Mouse (Mus musculus): ENCODE results near the gene Dqx1. TPM values are rescaled to one million over a fixed set of nuclear protein-coding genes. Genes with fewer than 3 reads are reported as not detected.

Gene Dqx1
- polyA plus RNA-seq (2012; rRNA removed) = 0.84 and 0.85 TPM in 2 replicates

GRCm38 (mm10) chr6:83057790-83058189 lies at the start of gene Dqx1:
TSS of gene Dqx1 (plus strand) at chr6:83057844.
- H3K27ac ChIP-seq (ENCODE audit: control insufficient read depth, insufficient read depth, low read depth, low read length) = no peak within 1 kb of the TSS
- H3K4me3 ChIP-seq (ENCODE audit: control insufficient read depth, low read depth, low read length) = no peak within 1 kb of the TSS
- peaks cover 12% of the 10 kb centered on the region for H3K4me1 ChIP-seq (ENCODE audit: control insufficient read depth, insufficient read depth, low read length)
- no peaks in the 10 kb centered on the region for H3K36me3 ChIP-seq (ENCODE audit: control insufficient read depth, insufficient read depth, low read length)
- H3K27me3 ChIP-seq (ENCODE audit: control insufficient read depth, insufficient read depth, low read length) = no peaks in the 10 kb centered on the region
- TF ChIP-seq POLR2A (IDR thresholded peaks at IDR 0.05; ENCODE audit: control insufficient read depth, low read depth, low read length) (no peak), CTCF (IDR thresholded peaks at IDR 0.05; ENCODE audit: control insufficient read depth, insufficient read depth, insufficient replicate concordance, low read depth, low read length) (no peak)

GRCm38 (mm10) chr6:83008659-83009058 lies 49.0 kb upstream of the Dqx1 start:
- Histone ChIP-seq H3K4me3 (ENCODE audit: control insufficient read depth, low read depth, low read length) (no peak overlapping the region), H3K27ac (ENCODE audit: control insufficient read depth, insufficient read depth, low read depth, low read length) (no peak overlapping the region), H3K36me3 (ENCODE audit: control insufficient read depth, insufficient read depth, low read length) (no peaks in the 10 kb centered on the region), H3K4me1 (ENCODE audit: control insufficient read depth, insufficient read depth, low read length) (no peaks in the 10 kb centered on the region), H3K27me3 (ENCODE audit: control insufficient read depth, insufficient read depth, low read length) (no peaks in the 10 kb centered on the region)
- no peak for TF ChIP-seq POLR2A (IDR thresholded peaks at IDR 0.05; ENCODE audit: control insufficient read depth, low read depth, low read length)
- TF ChIP-seq CTCF (IDR thresholded peaks at IDR 0.05; ENCODE audit: control insufficient read depth, insufficient read depth, insufficient replicate concordance, low read depth, low read length) = no peak

GRCm38 (mm10) chr6:83010010-83010409 lies 47.6 kb upstream of the Dqx1 start:
- Histone ChIP-seq H3K36me3 (ENCODE audit: control insufficient read depth, insufficient read depth, low read length) (no peaks in the 10 kb centered on the region), H3K4me1 (ENCODE audit: control insufficient read depth, insufficient read depth, low read length) (no peaks in the 10 kb centered on the region), H3K27ac (ENCODE audit: control insufficient read depth, insufficient read depth, low read depth, low read length) (no peak overlapping the region), H3K27me3 (ENCODE audit: control insufficient read depth, insufficient read depth, low read length) (no peaks in the 10 kb centered on the region), H3K4me3 (ENCODE audit: control insufficient read depth, low read depth, low read length) (no peak overlapping the region)
- TF ChIP-seq POLR2A (IDR thresholded peaks at IDR 0.05; ENCODE audit: control insufficient read depth, low read depth, low read length) (no peak), CTCF (IDR thresholded peaks at IDR 0.05; ENCODE audit: control insufficient read depth, insufficient read depth, insufficient replicate concordance, low read depth, low read length) (no peak)

- no peak for TF ChIP-seq POLR2A (IDR thresholded peaks at IDR 0.05; ENCODE audit: control insufficient read depth, low read depth, low read length)
- no peak for TF ChIP-seq CTCF (IDR thresholded peaks at IDR 0.05; ENCODE audit: control insufficient read depth, insufficient read depth, insufficient replicate concordance, low read depth, low read length)
These were observed 46.4 kb upstream of the Dqx1 start for GRCm38 (mm10) chr6:83011255-83011654.

GRCm38 (mm10) chr6:83011756-83012155 lies 45.9 kb upstream of the Dqx1 start:
- Histone ChIP-seq H3K36me3 (ENCODE audit: control insufficient read depth, insufficient read depth, low read length) (no peaks in the 10 kb centered on the region), H3K27ac (ENCODE audit: control insufficient read depth, insufficient read depth, low read depth, low read length) (no peak overlapping the region), H3K4me3 (ENCODE audit: control insufficient read depth, low read depth, low read length) (no peak overlapping the region), H3K4me1 (ENCODE audit: control insufficient read depth, insufficient read depth, low read length) (no peaks in the 10 kb centered on the region), H3K27me3 (ENCODE audit: control insufficient read depth, insufficient read depth, low read length) (no peaks in the 10 kb centered on the region)
- no peak for TF ChIP-seq CTCF (IDR thresholded peaks at IDR 0.05; ENCODE audit: control insufficient read depth, insufficient read depth, insufficient replicate concordance, low read depth, low read length)
- no peak for TF ChIP-seq POLR2A (IDR thresholded peaks at IDR 0.05; ENCODE audit: control insufficient read depth, low read depth, low read length)

More at GRCm38 (mm10) chr6:83011255-83011654, 46.4 kb upstream of the Dqx1 start:
- no peaks in the 10 kb centered on the region for H3K36me3 ChIP-seq (ENCODE audit: control insufficient read depth, insufficient read depth, low read length)
- H3K27ac ChIP-seq (ENCODE audit: control insufficient read depth, insufficient read depth, low read depth, low read length) = no peak overlapping the region
- H3K27me3 ChIP-seq (ENCODE audit: control insufficient read depth, insufficient read depth, low read length) = no peaks in the 10 kb centered on the region
- no peak overlapping the region for H3K4me3 ChIP-seq (ENCODE audit: control insufficient read depth, low read depth, low read length)
- no peaks in the 10 kb centered on the region for H3K4me1 ChIP-seq (ENCODE audit: control insufficient read depth, insufficient read depth, low read length)

GRCm38 (mm10) chr6:83013444-83013843 lies 44.2 kb upstream of the Dqx1 start:
- TF ChIP-seq CTCF (IDR thresholded peaks at IDR 0.05; ENCODE audit: control insufficient read depth, insufficient read depth, insufficient replicate concordance, low read depth, low read length) (no peak), POLR2A (IDR thresholded peaks at IDR 0.05; ENCODE audit: control insufficient read depth, low read depth, low read length) (no peak)
- H3K36me3 ChIP-seq (ENCODE audit: control insufficient read depth, insufficient read depth, low read length) = no peaks in the 10 kb centered on the region
- no peaks in the 10 kb centered on the region for H3K4me1 ChIP-seq (ENCODE audit: control insufficient read depth, insufficient read depth, low read length)
- H3K27ac ChIP-seq (ENCODE audit: control insufficient read depth, insufficient read depth, low read depth, low read length) = no peak overlapping the region; the same call in 1 of the 2 replicates
- no peak overlapping the region for H3K4me3 ChIP-seq (ENCODE audit: control insufficient read depth, low read depth, low read length)
- no peaks in the 10 kb centered on the region for H3K27me3 ChIP-seq (ENCODE audit: control insufficient read depth, insufficient read depth, low read length)

- H3K27ac ChIP-seq (ENCODE audit: control insufficient read depth, insufficient read depth, low read depth, low read length) = no peak overlapping the region
- TF ChIP-seq CTCF (IDR thresholded peaks at IDR 0.05; ENCODE audit: control insufficient read depth, insufficient read depth, insufficient replicate concordance, low read depth, low read length) (no peak), POLR2A (IDR thresholded peaks at IDR 0.05; ENCODE audit: control insufficient read depth, low read depth, low read length) (no peak)
- H3K4me3 ChIP-seq (ENCODE audit: control insufficient read depth, low read depth, low read length) = no peak overlapping the region
- no peaks in the 10 kb centered on the region for H3K36me3 ChIP-seq (ENCODE audit: control insufficient read depth, insufficient read depth, low read length)
- H3K27me3 ChIP-seq (ENCODE audit: control insufficient read depth, insufficient read depth, low read length) = no peaks in the 10 kb centered on the region
- no peaks in the 10 kb centered on the region for H3K4me1 ChIP-seq (ENCODE audit: control insufficient read depth, insufficient read depth, low read length)
These were observed 42.9 kb upstream of the Dqx1 start for GRCm38 (mm10) chr6:83014482-83015466.
